In genomic region chrX:135876679-135877078, GRCm38 (mm10) we compare ENCODE assay signal across 26 mouse cellular contexts.
"Had no signal": no experiment of that assay in that cellular context is flagged by ENCODE, and none has a peak within 500 bp of the region (broad histone marks: within the 10 kb centered on the region; RNA-seq: fewer than 3 reads in every experiment).

No protein-coding gene starts in this region.

- H3K9ac ChIP-seq: embryonic facial prominence, embryonic 12.5 days; embryonic facial prominence, embryonic 13.5 days; embryonic facial prominence, embryonic 15.5 days; forebrain, embryonic 12.5 days; forebrain, embryonic 13.5 days; forebrain, embryonic 15.5 days had no signal

- H3K4me3 ChIP-seq: embryonic facial prominence, embryonic 10.5 days; embryonic facial prominence, embryonic 12.5 days; embryonic facial prominence, embryonic 13.5 days; embryonic facial prominence, embryonic 15.5 days; erythroblast, embryonic 14.5 days; forebrain, embryonic 10.5 days; forebrain, embryonic 12.5 days; forebrain, embryonic 13.5 days; forebrain, embryonic 15.5 days; gastrocnemius, adult 2 months; heart, adult 2 months; heart, embryonic 10.5 days had no signal

- H3K27ac ChIP-seq: embryonic facial prominence, embryonic 10.5 days; embryonic facial prominence, embryonic 12.5 days; embryonic facial prominence, embryonic 13.5 days; embryonic facial prominence, embryonic 15.5 days; forebrain, embryonic 10.5 days; forebrain, embryonic 12.5 days; forebrain, embryonic 13.5 days; forebrain, embryonic 15.5 days; gastrocnemius, adult 2 months; heart, adult 2 months; heart, embryonic 10.5 days had no signal

- ATAC-seq: forebrain, embryonic 13.5 days; forebrain, embryonic 14.5 days; forebrain, embryonic 15.5 days; forebrain, embryonic 16.5 days had no signal

- H3K4me1 ChIP-seq: embryonic facial prominence, embryonic 10.5 days; embryonic facial prominence, embryonic 12.5 days; embryonic facial prominence, embryonic 13.5 days; embryonic facial prominence, embryonic 15.5 days; forebrain, embryonic 10.5 days; forebrain, embryonic 12.5 days; forebrain, embryonic 13.5 days; forebrain, embryonic 15.5 days; heart, embryonic 10.5 days had no signal

- H3K27me3 ChIP-seq: embryonic facial prominence, embryonic 12.5 days; embryonic facial prominence, embryonic 13.5 days; embryonic facial prominence, embryonic 15.5 days; forebrain, embryonic 13.5 days had no signal

- H3K36me3 ChIP-seq: embryonic facial prominence, embryonic 10.5 days; embryonic facial prominence, embryonic 12.5 days; embryonic facial prominence, embryonic 13.5 days; embryonic facial prominence, embryonic 15.5 days; forebrain, embryonic 10.5 days; forebrain, embryonic 12.5 days; forebrain, embryonic 15.5 days; heart, embryonic 10.5 days had no signal

- DNase-seq: cerebellum, adult 9-11 months; cerebellum, postnatal 10 days; cerebellum, postnatal 14 days; cerebellum, postnatal 25 days; cerebellum, postnatal 36 days; embryo, embryonic 11 days; gastrocnemius, adult 2 months; gastrocnemius, postnatal 10 days; gastrocnemius, postnatal 14 days; gastrocnemius, postnatal 25 days; gastrocnemius, postnatal 36 days; heart, adult 11 months; heart, adult 18-20 months; heart, adult 2 months had no signal

- H3K9me3 ChIP-seq: embryonic facial prominence, embryonic 10.5 days; embryonic facial prominence, embryonic 12.5 days; embryonic facial prominence, embryonic 13.5 days; embryonic facial prominence, embryonic 15.5 days; forebrain, embryonic 10.5 days; forebrain, embryonic 12.5 days; forebrain, embryonic 13.5 days; forebrain, embryonic 15.5 days; heart, embryonic 10.5 days had no signal

- H3K4me2 ChIP-seq: embryonic facial prominence, embryonic 12.5 days; embryonic facial prominence, embryonic 13.5 days; embryonic facial prominence, embryonic 15.5 days; forebrain, embryonic 12.5 days; forebrain, embryonic 13.5 days; forebrain, embryonic 15.5 days had no signal
